Mouse (Mus musculus) embryonic fibroblast, embryonic 13.5 days (primary cell): ENCODE results near the gene Synm. TPM values are rescaled to one million over a fixed set of nuclear protein-coding genes. Genes with fewer than 3 reads are reported as not detected.

Source experiments
- H3K27ac ChIP-seq: 2 replicates; pipeline ENCODE4 v1.5.1; 2012; ENCODE audit warnings: low read length, control low read depth, inconsistent platforms; ENCODE audit not compliant: insufficient read depth
- H3K4me1 ChIP-seq: 2 replicates; pipeline ENCODE4 v1.6.1; 2011; ENCODE audit warnings: low read length; ENCODE audit not compliant: control insufficient read depth, insufficient read depth
- H3K4me3 ChIP-seq: 2 replicates; pipeline ENCODE4 v1.5.1; 2011; ENCODE audit warnings: mild to moderate bottlenecking, control low read depth, low read length; ENCODE audit not compliant: insufficient read depth
- CTCF ChIP-seq: IDR thresholded peaks from 2 replicates; pipeline ENCODE4 v1.5.1; 2011; ENCODE audit warnings: mild to moderate bottlenecking, control low read depth, low read length, moderate library complexity, borderline replicate concordance; ENCODE audit not compliant: insufficient read depth
- POLR2A ChIP-seq: IDR thresholded peaks from 2 replicates; pipeline ENCODE4 v1.6.1; 2011; ENCODE audit warnings: low read depth, mild to moderate bottlenecking, control low read depth, low read length, moderate library complexity
- polyA plus RNA-seq: library from polyadenylated mRNA; stranded (reverse); fragments of >200 nt; gene quantifications from 2 replicates; pipeline ENCODE4 v1.2.4, GENCODE M21; 2011; ENCODE audit warnings: low read depth; ENCODE audit not compliant: missing spikeins, insufficient read length

Gene Synm
- polyA plus RNA-seq, 1 experiment: 4.4 TPM

GRCm38 (mm10) chr7:67728203-67728602 lies 31.3 kb downstream of the Synm start:
- Histone ChIP-seq H3K4me3 (no peak overlapping the region), H3K4me1 (no peaks in the 10 kb centered on the region), H3K27ac (no peak overlapping the region)
- no peak for TF ChIP-seq CTCF

GRCm38 (mm10) chr7:67725016-67725415 lies 34.5 kb downstream of the Synm start:
- Histone ChIP-seq H3K4me1 (no peaks in the 10 kb centered on the region), H3K27ac (no peak overlapping the region), H3K4me3 (no peak overlapping the region)
- TF ChIP-seq CTCF (no peak), POLR2A (no peak)

- Histone ChIP-seq H3K4me3 (no peak overlapping the region), H3K27ac (no peak overlapping the region), H3K4me1 (no peaks in the 10 kb centered on the region; the same call in 1 of the 2 replicates)
- TF ChIP-seq POLR2A (no peak), CTCF (no peak)
Observed at GRCm38 (mm10) chr7:67724536-67724935, 35.0 kb downstream of the Synm start.

DNA sequence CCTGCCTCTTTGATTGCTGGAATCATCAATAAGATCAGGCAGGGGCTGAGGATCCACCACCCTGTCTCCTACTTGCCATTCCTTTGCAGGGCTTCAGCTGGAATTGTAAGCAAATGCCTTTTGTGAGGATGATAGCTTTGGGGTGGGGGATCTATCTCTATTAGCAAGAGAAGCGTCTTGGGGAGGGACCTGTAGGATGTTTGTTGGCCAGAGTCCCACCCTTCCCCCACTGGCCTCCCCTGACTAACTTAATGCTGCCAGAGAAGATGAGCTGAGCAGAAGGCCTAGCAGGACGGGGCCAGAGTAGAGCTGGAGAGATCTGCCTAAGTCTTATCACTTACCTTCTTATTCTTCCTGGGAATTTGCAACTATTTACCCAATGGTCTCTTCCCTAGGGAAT lies 37.4 kb downstream of the Synm start:
- TF ChIP-seq POLR2A (no peak), CTCF (no peak)
- H3K4me3 ChIP-seq: no peak overlapping the region
- no peak overlapping the region for H3K27ac ChIP-seq
- H3K4me1 ChIP-seq: peaks cover 2% of the 10 kb centered on the region; the same call in 1 of the 2 replicates

DNA sequence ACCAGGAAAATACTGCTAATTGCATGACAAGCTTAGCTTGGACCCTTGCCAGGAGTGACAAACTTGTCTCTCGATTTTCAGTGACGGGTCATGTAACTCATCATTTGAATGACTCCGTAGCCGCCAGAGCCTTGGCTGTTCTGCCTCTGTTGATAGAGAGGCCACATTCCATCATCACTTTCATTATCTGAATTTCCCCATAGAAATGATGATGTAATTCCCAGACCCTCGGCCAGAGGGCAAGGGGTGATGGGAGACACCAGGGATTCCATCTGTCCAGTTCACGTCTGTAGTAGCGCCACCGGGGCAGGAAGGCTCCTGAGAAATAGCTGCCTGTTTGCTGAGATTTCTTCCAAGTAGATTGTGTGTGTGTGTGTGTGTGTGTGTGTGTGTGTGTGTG lies 40.7 kb downstream of the Synm start:
- Histone ChIP-seq H3K4me1 (peaks cover 2% of the 10 kb centered on the region), H3K4me3 (no peak overlapping the region), H3K27ac (no peak overlapping the region)
- TF ChIP-seq POLR2A: no peak

GRCm38 (mm10) chr7:67717520-67717919 lies 42.0 kb downstream of the Synm start:
- Histone ChIP-seq H3K27ac (no peak overlapping the region), H3K4me1 (peaks cover 2% of the 10 kb centered on the region), H3K4me3 (no peak overlapping the region)
- TF ChIP-seq POLR2A (no peak), CTCF (no peak)

DNA sequence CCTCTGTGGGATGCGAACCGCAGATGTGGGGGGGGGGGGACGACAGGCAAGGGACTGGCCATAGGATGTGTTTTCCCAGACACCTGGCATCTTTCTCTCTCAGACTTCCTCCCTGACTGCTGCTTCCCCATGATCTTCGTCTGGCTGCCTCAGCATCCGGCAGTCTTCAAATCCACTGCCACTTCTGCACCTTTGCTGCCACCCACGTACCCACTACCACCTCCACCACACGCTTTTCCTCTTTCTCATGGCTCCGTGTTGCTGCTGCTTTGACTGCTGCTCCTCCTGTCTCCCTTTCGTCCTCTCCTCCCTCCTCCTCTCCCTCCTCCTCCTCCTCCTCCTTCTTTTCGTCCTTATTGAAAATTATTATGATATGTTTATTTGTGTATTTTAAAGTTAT lies 42.6 kb downstream of the Synm start:
- H3K4me3 ChIP-seq: no peak overlapping the region
- peaks cover 2% of the 10 kb centered on the region for H3K4me1 ChIP-seq
- no peak for TF ChIP-seq POLR2A
- no peak for TF ChIP-seq CTCF
- no peak overlapping the region for H3K27ac ChIP-seq

DNA sequence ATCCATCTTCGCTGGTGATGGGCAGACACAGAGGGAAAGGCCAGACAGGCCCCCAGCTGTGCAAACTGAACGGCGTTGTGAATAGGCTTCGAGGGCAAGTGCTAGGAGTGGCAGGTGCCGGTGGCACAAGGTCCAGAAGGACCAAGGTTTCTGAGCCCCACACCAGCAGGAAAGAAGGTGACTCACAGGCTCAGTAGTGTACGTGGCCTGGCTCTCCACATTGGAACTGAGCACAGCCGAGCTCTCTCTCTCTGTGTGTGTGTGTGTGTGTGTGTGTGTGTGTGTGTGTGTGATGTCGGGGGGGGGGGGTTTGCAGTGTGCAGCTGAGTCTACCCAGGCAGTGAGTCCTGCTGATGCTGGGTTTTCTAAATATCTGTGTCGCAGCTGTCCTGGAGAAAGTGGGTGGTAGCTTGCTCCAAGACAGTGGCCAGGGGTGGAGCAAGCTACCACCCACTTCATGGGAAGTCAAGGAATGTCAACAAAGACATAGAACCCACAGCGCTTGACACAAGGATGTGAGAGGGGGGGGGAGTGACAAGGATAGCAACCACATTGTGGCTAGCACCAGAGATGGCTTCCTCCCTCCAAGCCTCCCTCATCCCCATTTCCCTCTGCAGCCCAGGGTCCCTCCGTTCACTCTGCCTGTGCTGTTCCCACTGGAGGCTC lies 43.2 kb downstream of the Synm start:
- TF ChIP-seq POLR2A: no peak
- no peak for TF ChIP-seq CTCF
- H3K4me3 ChIP-seq: no peak overlapping the region
- no peak overlapping the region for H3K27ac ChIP-seq
- peaks cover 2% of the 10 kb centered on the region for H3K4me1 ChIP-seq

DNA sequence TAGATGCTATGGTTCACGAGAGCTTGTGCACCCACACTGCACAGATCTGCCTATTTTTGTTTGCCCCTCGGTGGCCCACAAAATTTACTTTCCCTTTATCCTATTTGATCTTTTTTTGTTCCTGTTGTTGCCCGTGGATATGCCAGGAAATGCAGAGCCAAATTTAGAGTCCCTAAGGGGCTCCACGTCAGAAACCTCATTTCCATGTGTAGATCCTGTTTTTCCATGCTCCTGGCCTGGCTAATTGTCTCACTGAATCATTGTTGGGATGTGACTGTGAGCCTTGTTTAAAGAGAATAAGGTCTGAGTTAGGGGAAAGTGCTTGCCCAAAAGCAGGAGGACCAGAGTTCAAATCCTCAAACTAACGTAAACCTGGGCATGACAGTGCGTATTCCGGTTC lies 44.4 kb downstream of the Synm start:
- Histone ChIP-seq H3K27ac (no peak overlapping the region), H3K4me1 (peaks cover 2% of the 10 kb centered on the region), H3K4me3 (no peak overlapping the region)
- TF ChIP-seq POLR2A (no peak), CTCF (no peak)

- no peak for TF ChIP-seq CTCF
- TF ChIP-seq POLR2A: no peak
- Histone ChIP-seq H3K27ac (no peak overlapping the region), H3K4me3 (no peak overlapping the region), H3K4me1 (peaks cover 2% of the 10 kb centered on the region; the same call in 1 of the 2 replicates)
Observed at GRCm38 (mm10) chr7:67713820-67714510, 45.6 kb downstream of the Synm start.
